Mouse (Mus musculus): ENCODE measurements around the gene Map7.

Map7 gene

GRCm38 (mm10) chr10:20148130-20148772, at the start of gene Map7:
Map7 (plus strand) TSS chr10:20148471.
- peak; percentile 55 for DNase-seq (ENCODE audit: low spot score)

DNA sequence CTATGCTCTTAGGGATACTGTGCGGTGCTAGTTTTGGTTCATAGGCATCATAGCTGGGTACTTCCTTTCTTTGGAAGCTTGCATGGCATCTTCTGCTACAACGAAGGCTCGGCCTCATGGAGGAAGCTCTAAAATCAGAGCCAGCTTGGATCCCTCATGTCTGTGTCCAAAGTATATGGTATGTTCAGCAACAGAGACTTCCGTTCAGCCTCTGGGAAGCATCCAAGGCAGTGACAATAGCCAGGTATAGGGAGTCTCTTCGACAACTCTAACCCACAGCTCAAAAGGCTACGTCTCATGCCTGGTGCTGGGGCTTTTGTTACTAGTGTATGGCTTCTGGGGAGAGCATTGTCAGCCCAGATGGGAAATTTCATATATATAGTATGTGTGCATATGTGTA, 46.8 kb upstream of the Map7 start:
- no peak for DNase-seq (ENCODE audit: low spot score)

DNA sequence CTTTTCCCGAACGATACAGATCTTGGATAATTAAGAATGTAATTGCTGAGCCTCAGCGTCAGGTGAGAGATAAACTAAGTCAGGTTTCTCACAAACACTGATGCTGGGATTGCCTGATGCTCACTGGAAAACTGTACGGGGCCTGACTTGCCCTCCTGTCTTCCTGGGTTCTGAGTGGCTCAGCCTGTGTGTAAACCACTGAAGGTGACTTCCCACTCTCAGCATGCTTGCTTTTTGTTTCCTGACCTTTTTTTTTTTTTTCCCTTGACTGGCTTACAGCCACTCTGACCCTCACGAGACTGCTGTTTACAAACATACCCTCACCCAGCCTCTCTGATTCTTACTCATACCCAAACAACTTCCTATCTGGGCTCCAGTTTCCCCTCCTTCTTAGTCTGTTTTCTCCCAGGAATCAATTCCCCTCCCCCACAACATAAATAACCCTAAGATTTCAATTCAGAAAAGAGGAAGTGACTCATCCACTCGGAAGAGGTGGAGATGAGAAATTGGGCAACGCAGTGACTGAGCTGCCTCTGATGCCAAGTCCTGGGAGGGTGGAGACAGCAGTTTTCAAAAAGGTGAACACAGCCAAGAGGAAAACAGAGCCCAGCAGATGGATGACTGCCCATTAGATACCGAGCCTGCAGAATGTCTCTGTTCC, 43.9 kb upstream of the Map7 start:
- peak; percentile 25 for DNase-seq (ENCODE audit: low spot score)

GRCm38 (mm10) chr10:20105575-20105974, 42.7 kb upstream of the Map7 start:
- no peak for DNase-seq (ENCODE audit: low spot score)

GRCm38 (mm10) chr10:20107031-20107430, 41.2 kb upstream of the Map7 start:
- no peak for DNase-seq (ENCODE audit: low spot score)

DNA sequence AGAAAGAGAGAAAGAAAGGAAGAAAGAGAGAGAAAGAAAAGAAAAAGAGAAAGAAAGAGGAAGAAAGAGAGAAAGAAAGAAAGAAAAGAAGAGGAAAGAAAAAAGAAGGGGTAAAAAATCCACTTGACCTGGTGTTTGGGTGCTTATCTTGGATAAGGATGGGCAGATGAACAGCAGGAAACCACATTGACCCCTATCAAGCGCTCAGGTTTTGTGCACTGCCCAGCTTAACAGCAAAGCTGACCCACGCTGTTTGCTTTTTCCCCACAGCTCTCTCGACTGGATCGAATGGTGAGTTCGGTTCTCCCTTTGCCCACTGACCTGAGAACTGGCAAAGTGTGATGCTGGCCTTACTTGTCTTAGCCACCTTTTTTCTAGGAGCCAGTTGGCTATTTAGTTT, 36.8 kb upstream of the Map7 start:
- no peak for DNase-seq (ENCODE audit: low spot score)

DNA sequence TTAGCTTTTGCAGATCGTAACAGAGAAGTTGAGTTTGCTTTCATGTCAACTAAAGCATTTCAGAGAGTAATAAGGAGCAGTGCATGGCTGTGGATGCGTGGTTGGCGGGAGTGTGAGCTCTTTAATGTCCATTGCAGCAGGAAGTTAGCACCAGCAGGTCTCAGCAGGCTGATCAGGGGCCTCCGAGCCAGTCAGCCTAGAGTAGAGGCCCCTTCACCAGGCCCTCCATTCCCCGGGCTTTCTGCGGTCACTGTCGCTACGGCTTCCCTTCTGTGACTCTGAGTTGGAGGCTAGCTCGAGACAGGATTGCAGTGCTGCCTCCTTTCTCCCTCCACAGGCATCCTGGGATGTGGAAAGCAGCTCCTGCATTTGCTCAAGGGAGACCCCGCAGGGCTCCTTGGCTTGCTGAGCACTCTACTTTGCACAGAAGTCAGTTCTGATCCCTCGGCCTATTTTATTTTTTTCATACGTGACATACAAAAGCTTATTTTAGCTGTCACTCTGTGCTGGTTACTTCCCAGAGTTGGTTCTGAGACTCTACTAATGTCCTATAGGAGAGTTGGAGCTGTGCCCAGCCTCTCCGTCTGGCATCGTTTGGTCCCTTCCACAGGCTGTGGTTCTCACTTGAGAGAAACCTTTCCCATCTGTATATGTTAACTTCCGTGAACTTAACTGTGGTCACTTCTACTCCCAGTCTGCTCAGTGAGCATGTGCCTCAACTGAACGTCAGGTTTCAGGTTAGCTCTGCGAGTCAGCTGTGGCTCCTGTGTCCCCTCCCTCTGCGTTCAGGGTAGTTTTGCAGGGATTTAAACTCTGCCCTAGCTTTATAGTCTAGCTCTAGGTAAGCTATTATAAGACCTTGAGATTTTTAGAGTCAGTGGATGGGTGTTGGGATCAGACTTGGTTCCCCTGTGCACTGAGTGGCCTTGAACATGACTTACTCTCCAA, 36.0 kb upstream of the Map7 start:
- no peak for DNase-seq (ENCODE audit: low spot score)

GRCm38 (mm10) chr10:20119504-20120425, 28.5 kb upstream of the Map7 start:
- no peak for DNase-seq (ENCODE audit: low spot score)

DNA sequence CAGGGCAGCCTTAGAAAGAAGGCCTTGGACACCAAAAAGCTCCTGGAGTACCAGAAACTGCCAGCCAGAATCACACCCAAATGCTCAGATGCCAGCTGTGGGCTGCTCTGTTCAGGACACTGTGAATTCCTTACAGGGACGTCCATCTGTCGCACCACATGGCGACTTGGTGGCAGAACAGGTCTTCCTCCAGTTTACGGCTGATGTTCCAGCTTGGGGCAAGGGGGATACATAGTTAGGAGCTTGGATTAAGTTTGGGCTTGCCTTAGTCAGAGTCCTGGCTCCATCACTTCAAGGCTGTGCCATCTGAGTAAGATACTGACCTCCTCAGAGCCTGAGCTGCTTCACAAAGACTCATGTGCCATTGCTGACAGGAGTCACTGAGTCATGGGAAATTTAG, 26.3 kb upstream of the Map7 start:
- DNase-seq (ENCODE audit: low spot score): no peak

- no peak for DNase-seq (ENCODE audit: low spot score)
These were observed 24.9 kb upstream of the Map7 start for GRCm38 (mm10) chr10:20123401-20123800.

DNA sequence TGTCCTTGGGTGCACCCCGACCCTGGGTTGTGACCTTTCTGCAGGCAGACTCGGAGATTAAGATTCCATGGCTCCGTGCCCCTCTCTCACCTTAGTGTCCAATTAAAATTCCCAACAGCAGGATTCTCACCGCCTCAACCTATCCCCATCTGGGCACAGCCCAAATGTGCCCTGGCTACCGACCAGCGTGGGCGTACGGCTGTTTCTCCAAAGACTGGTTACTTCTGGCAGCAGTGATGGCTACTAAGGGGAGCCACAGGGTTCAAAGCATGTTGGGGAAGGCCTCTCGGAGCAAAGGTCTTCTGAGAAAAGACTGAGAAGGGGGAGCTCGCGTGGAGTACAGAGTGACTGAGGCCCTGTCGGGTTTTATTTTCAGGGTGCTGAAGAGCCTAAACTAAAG, 23.7 kb upstream of the Map7 start:
- DNase-seq (ENCODE audit: low spot score): no peak

DNA sequence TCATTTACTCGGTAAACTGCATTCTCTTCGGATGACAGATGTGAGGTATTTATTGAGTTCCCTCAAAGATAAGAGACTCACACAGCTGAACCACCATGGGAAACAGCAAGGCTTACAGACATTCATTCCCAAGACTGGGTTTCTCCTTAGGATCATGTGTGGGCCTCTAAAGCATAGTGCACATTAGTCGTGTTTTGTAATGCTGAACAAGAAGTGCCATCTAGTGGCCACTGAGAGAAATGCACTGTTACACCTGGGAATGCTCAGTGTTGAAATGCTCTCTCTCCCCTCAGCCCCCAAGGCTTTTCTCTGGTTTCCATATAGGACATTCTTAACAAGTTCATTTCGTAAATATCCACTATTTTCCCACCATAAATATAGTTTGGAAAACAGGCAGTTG, 23.0 kb upstream of the Map7 start:
- no peak for DNase-seq (ENCODE audit: low spot score)

GRCm38 (mm10) chr10:20132933-20133652, 15.2 kb upstream of the Map7 start:
- DNase-seq (ENCODE audit: low spot score): no peak

- DNase-seq (ENCODE audit: low spot score): peak; percentile 69
These were observed 12.8 kb upstream of the Map7 start for GRCm38 (mm10) chr10:20135350-20136058.

DNA sequence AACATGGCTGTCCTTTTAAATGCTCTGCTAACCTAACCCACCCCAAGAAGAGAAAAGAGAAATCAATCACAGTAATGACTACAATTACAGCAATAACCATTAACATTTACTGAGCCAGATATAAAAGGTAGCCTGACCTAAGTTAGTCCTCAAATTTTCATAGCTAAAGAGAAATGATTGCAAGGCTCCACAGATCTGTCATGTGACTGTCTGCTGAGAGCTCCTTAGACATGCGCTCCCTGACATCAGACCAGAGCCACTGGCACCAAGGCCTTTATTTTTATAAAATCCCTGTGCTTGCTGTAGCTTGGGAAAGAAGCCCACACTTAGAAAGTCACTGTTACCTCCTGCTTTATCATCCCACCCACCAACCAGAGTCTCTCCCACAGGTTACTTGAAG, 11.8 kb upstream of the Map7 start:
- no peak for DNase-seq (ENCODE audit: low spot score)

GRCm38 (mm10) chr10:20141376-20141775, 6.9 kb upstream of the Map7 start:
- no peak for DNase-seq (ENCODE audit: low spot score)

- peak; percentile 80 for DNase-seq (ENCODE audit: low spot score)
These were observed 476 bp downstream of the Map7 start for GRCm38 (mm10) chr10:20148773-20149120.

- DNase-seq (ENCODE audit: low spot score): peak; percentile 64
These were observed 1.0 kb downstream of the Map7 start for GRCm38 (mm10) chr10:20149121-20149834.

- DNase-seq (ENCODE audit: low spot score): no peak
These were observed 1.6 kb downstream of the Map7 start for GRCm38 (mm10) chr10:20149835-20150355.

GRCm38 (mm10) chr10:20152131-20152530, 3.9 kb downstream of the Map7 start:
- no peak for DNase-seq (ENCODE audit: low spot score)
